Mouse (Mus musculus): Measurements from ENCODE around the gene Gnaq. TPM values are rescaled to one million over a fixed set of nuclear protein-coding genes. Genes with fewer than 3 reads are reported as not detected.

Gnaq gene
- polyA plus RNA-seq, 1 experiment, result 56.2 TPM

DNA sequence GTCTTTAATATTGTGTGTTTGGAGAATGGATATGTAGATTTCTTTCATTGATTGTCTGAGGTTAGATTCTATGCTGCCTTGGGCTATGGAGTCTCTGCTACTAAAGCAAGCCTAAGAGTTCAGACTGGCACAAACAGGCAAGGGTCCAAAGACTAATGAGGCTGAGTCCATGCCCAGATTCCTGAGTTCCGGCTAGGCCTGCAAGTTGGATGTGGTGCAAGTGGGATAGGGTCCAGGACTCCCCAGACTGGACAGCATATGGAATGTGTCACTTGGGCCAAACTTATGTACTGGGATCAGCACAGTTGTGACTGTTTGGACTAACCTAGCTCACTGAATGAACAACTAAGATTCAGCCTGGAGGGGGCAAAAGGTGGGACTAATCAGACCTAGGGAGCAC lies 19.3 kb upstream of the Gnaq start:
- whole genome bisulfite sequencing, result 3% methylated on average over 1 of the region's 1 CpGs
- H3K27ac ChIP-seq (ENCODE audit: insufficient read depth, low read length), result no peak overlapping the region
- peaks cover 7% of the 10 kb centered on the region; the same call in 1 of the 2 replicates for H3K4me1 ChIP-seq (ENCODE audit: control insufficient read depth, insufficient read depth, low read length)
- TF ChIP-seq POLR2A (IDR thresholded peaks at IDR 0.05; ENCODE audit: borderline replicate concordance, insufficient read depth, low read length) (no peak), CTCF (IDR thresholded peaks at IDR 0.05; ENCODE audit: borderline replicate concordance, insufficient read depth, low read depth, low read length) (no peak)
- no peaks in the 10 kb centered on the region for H3K27me3 ChIP-seq (ENCODE audit: control insufficient read depth, insufficient read depth, low read length)
- no peak overlapping the region for H3K4me3 ChIP-seq (replicated peaks; ENCODE audit: insufficient read depth, low read depth, low read length)
- DNase-seq, result peak; percentile 92 to 97

DNA sequence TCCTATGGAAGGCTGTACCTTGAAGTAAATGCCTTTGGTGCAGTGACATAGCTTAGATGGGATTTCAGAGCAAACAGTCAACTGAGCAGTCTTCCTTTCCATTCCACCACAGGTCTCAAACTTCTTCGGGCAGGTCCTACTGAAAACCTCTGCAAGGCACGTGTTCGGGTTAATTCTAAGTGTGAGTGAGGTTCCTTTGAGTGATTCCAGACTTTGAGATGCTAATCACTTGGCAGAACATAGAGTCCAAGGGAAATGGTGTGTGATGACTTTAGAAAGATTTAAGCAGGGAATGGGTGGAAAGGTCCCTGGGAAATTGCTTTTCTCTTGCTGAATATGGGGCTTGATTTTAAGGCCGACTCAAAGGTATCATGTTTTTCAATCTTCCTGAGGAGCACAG lies 14.2 kb upstream of the Gnaq start:
- no peak overlapping the region for H3K4me3 ChIP-seq (replicated peaks; ENCODE audit: insufficient read depth, low read depth, low read length)
- H3K27ac ChIP-seq (ENCODE audit: insufficient read depth, low read length), result no peak overlapping the region
- no peak for DNase-seq
- WGBS, result 86% methylated on average over 4 of the region's 4 CpGs
- no peaks in the 10 kb centered on the region for H3K27me3 ChIP-seq (ENCODE audit: control insufficient read depth, insufficient read depth, low read length)
- TF ChIP-seq CTCF (IDR thresholded peaks at IDR 0.05; ENCODE audit: borderline replicate concordance, insufficient read depth, low read depth, low read length) (no peak), POLR2A (IDR thresholded peaks at IDR 0.05; ENCODE audit: borderline replicate concordance, insufficient read depth, low read length) (no peak)
- peaks cover 7% of the 10 kb centered on the region; the same call in 1 of the 2 replicates for H3K4me1 ChIP-seq (ENCODE audit: control insufficient read depth, insufficient read depth, low read length)

DNA sequence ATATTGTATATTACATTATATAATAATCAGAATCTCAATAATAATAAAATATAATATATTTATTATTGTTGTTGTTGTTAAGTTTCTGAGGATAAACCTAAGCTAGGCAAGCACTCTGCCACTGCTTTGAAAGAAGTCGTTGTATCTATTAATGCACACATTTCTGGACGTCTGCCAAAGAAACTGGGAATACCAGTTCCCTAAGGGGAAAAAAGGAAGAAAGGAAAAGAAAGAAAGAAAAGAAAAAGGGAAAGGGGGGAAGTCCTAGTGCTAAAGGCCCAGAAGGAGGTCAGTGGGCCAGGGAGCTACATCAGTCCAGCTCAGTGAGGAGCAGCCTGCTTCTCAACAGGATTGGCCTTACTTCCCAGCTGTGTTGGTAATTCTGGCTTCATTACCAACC lies 11.3 kb upstream of the Gnaq start:
- 22% methylated on average over 2 of the region's 2 CpGs for WGBS
- TF ChIP-seq CTCF (IDR thresholded peaks at IDR 0.05; ENCODE audit: borderline replicate concordance, insufficient read depth, low read depth, low read length) (no peak), POLR2A (IDR thresholded peaks at IDR 0.05; ENCODE audit: borderline replicate concordance, insufficient read depth, low read length) (no peak)
- no peaks in the 10 kb centered on the region for H3K4me1 ChIP-seq (ENCODE audit: control insufficient read depth, insufficient read depth, low read length)
- no peak overlapping the region for H3K4me3 ChIP-seq (replicated peaks; ENCODE audit: insufficient read depth, low read depth, low read length)
- H3K27me3 ChIP-seq (ENCODE audit: control insufficient read depth, insufficient read depth, low read length), result no peaks in the 10 kb centered on the region; the same call in 1 of the 2 replicates
- no peak overlapping the region for H3K27ac ChIP-seq (ENCODE audit: insufficient read depth, low read length)
- DNase-seq, result no peak

DNA sequence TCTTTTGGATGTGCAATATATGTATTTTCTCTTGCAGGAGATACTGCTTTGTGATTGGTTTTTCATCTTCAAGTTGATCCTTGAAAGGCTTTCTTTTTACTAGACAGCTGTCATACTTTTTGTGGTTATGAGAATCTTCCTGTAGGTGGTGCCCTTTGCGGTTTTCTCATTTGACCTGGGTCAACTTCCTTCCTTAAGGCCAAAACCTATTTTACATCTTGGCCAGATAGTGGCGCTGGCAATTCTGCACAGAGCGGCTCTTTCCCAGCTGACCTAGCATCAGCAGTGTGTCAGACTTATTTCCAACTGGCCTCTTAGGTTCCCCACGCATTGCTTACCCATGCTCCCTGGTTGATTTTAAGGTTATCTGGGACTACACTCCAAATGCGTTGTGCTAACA lies 3.9 kb upstream of the Gnaq start:
- Histone ChIP-seq H3K27ac (ENCODE audit: insufficient read depth, low read length) (no peak overlapping the region), H3K4me3 (replicated peaks; ENCODE audit: insufficient read depth, low read depth, low read length) (no peak overlapping the region), H3K27me3 (ENCODE audit: control insufficient read depth, insufficient read depth, low read length) (no peaks in the 10 kb centered on the region; the same call in 1 of the 2 replicates), H3K4me1 (ENCODE audit: control insufficient read depth, insufficient read depth, low read length) (peaks cover 6% of the 10 kb centered on the region; the same call in 1 of the 2 replicates)
- TF ChIP-seq CTCF (IDR thresholded peaks at IDR 0.05; ENCODE audit: borderline replicate concordance, insufficient read depth, low read depth, low read length) (no peak), POLR2A (IDR thresholded peaks at IDR 0.05; ENCODE audit: borderline replicate concordance, insufficient read depth, low read length) (no peak)
- peak in 1 of 2 experiments; percentile 37 for DNase-seq
- WGBS, result 61% methylated on average over 5 of the region's 5 CpGs

DNA sequence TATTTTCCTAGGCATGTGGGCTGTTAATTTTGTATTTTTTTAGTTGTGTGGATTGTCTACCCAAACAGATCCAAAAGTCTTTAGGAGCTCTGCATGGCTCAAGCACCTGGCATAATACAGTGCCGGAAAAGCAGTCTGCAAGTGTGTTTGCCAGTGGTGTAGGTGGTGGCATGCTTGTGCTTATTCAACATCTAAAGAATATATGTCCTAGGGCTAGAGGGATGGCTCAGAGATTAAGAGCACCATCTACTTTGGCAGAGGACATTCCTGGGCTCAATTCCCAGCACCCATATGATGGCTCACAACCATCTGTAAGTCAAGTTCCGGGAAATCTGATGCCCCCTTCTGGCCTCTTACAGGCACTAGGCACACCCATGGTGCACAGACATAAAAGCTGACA lies 3.5 kb upstream of the Gnaq start:
- H3K27me3 ChIP-seq (ENCODE audit: control insufficient read depth, insufficient read depth, low read length), result no peaks in the 10 kb centered on the region; the same call in 1 of the 2 replicates
- TF ChIP-seq CTCF (IDR thresholded peaks at IDR 0.05; ENCODE audit: borderline replicate concordance, insufficient read depth, low read depth, low read length) (no peak), POLR2A (IDR thresholded peaks at IDR 0.05; ENCODE audit: borderline replicate concordance, insufficient read depth, low read length) (no peak)
- no peak for DNase-seq
- H3K4me1 ChIP-seq (ENCODE audit: control insufficient read depth, insufficient read depth, low read length), result peaks cover 6% of the 10 kb centered on the region; the same call in 1 of the 2 replicates
- H3K4me3 ChIP-seq (replicated peaks; ENCODE audit: insufficient read depth, low read depth, low read length), result no peak overlapping the region
- WGBS, result 89% methylated on average over 2 of the region's 2 CpGs
- no peak overlapping the region for H3K27ac ChIP-seq (ENCODE audit: insufficient read depth, low read length)

DNA sequence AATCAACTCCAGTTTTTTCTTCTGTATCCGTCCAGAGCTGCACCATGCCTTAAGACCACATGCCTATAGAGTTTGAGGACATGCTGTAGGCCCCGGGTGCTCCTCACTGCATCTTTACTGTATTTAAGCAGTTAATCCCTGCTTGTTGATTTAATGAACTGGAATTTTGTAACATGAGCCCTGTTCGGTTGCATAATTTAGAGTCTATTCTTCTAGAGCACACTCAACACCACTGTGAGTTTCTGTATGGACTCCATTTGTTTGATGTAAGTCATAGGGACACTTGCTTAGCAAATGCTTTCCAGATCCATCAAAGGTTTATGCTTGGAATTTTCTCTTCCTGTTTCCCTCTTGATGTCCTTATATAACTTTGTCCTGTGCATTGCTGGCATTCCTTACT lies 2.2 kb upstream of the Gnaq start:
- H3K27me3 ChIP-seq (ENCODE audit: control insufficient read depth, insufficient read depth, low read length), result no peaks in the 10 kb centered on the region; the same call in 1 of the 2 replicates
- WGBS, result 87% methylated on average over 3 of the region's 3 CpGs
- no peak overlapping the region for H3K4me3 ChIP-seq (replicated peaks; ENCODE audit: insufficient read depth, low read depth, low read length)
- TF ChIP-seq POLR2A (IDR thresholded peaks at IDR 0.05; ENCODE audit: borderline replicate concordance, insufficient read depth, low read length) (no peak), CTCF (IDR thresholded peaks at IDR 0.05; ENCODE audit: borderline replicate concordance, insufficient read depth, low read depth, low read length) (no peak)
- no peak overlapping the region for H3K27ac ChIP-seq (ENCODE audit: insufficient read depth, low read length)
- H3K4me1 ChIP-seq (ENCODE audit: control insufficient read depth, insufficient read depth, low read length), result peaks cover 11% of the 10 kb centered on the region
- no peak for DNase-seq

DNA sequence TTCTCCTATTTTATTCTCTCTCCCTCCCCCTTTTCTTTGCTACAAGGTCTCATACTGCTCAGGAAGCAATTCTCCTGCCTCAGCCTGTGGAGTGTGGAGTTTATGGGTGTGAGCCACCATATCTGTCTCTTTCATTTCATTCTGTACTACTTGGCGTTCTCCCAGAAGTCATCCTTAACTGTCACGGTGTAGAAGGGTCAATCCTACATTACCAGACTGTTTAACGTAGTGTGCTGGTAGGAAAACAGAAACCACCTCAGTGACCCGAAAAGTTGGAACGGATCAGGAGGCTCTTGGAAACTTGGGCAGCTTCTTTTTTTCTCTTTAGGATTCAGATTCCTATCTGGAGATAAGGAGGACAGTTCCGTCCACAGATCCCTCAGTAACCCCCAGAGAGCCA lies 800 bp upstream of the Gnaq start:
- peaks cover 13% of the 10 kb centered on the region for H3K4me1 ChIP-seq (ENCODE audit: control insufficient read depth, insufficient read depth, low read length)
- peak overlapping the region; percentile 98 for H3K4me3 ChIP-seq (replicated peaks; ENCODE audit: insufficient read depth, low read depth, low read length)
- peak overlapping the region; percentile 90 for H3K27ac ChIP-seq (ENCODE audit: insufficient read depth, low read length)
- WGBS, result 12% methylated on average over 6 of the region's 6 CpGs
- no peaks in the 10 kb centered on the region for H3K27me3 ChIP-seq (ENCODE audit: control insufficient read depth, insufficient read depth, low read length)
- peak in 1 of 2 experiments; percentile 47 for DNase-seq
- TF ChIP-seq CTCF (IDR thresholded peaks at IDR 0.05; ENCODE audit: borderline replicate concordance, insufficient read depth, low read depth, low read length) (no peak), POLR2A (IDR thresholded peaks at IDR 0.05; ENCODE audit: borderline replicate concordance, insufficient read depth, low read length) (no peak)

DNA sequence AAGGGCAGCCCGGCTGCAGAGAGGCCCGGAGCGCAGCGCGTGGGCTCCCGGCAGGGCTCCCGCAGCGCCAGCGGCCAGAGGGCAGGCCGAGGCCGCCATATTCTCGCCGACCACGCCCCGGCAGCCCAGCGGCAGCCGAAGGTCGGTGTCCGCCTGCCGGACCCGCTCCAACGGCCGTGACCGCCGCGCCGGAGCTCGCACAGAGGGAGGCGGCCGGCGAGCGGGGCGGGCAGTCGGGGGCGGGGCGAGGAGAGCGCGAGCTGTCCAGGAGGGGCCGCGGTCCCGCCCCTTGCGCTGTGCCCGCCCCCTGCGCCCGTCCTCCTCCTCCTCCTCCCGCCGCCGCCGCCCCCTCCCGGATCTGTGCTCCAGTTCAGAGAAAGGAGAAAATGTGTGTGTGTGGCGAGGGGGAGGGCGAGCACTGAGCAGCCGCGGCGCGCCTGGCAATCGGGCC lies 266 bp upstream of the Gnaq start:
- peak; percentile 89 to 91 for DNase-seq
- TF ChIP-seq POLR2A (IDR thresholded peaks at IDR 0.05; ENCODE audit: borderline replicate concordance, insufficient read depth, low read length) (peak; percentile 44), CTCF (IDR thresholded peaks at IDR 0.05; ENCODE audit: borderline replicate concordance, insufficient read depth, low read depth, low read length) (no peak)
- Histone ChIP-seq H3K27ac (ENCODE audit: insufficient read depth, low read length) (peak overlapping the region; percentile 90), H3K4me3 (replicated peaks; ENCODE audit: insufficient read depth, low read depth, low read length) (peak overlapping the region; percentile 98), H3K27me3 (ENCODE audit: control insufficient read depth, insufficient read depth, low read length) (no peaks in the 10 kb centered on the region), H3K4me1 (ENCODE audit: control insufficient read depth, insufficient read depth, low read length) (peaks cover 13% of the 10 kb centered on the region)
- under 1% methylated on average over 53 of the region's 57 CpGs for WGBS
